Mouse (Mus musculus) bone marrow macrophage, adult 2 months (primary cell): ENCODE data around the gene Sdhaf1. TPM values are rescaled to one million over a fixed set of nuclear protein-coding genes. Genes with fewer than 3 reads are reported as not detected.
A peak's percentile ranks its signal among the peaks of the same experiment; 100 is the strongest.

Source experiments
- H3K27ac ChIP-seq: 2 replicates; pipeline ENCODE4 v1.5.1; 2012; ENCODE audit warnings: low read depth, low read length; ENCODE audit not compliant: insufficient read depth
- H3K4me1 ChIP-seq: 2 replicates; pipeline ENCODE4 v1.6.1; 2012; ENCODE audit warnings: low read length; ENCODE audit not compliant: control insufficient read depth, insufficient read depth
- H3K4me3 ChIP-seq: 2 replicates; pipeline ENCODE4 v1.5.1; 2012; ENCODE audit warnings: mild to moderate bottlenecking, low read length, moderate library complexity; ENCODE audit not compliant: insufficient read depth
- CTCF ChIP-seq: IDR thresholded peaks from 2 replicates; pipeline ENCODE4 v1.5.1; 2012; ENCODE audit warnings: low read depth, mild to moderate bottlenecking, low read length, moderate library complexity
- POLR2A ChIP-seq: IDR thresholded peaks from 2 replicates; pipeline ENCODE4 v1.6.1; 2012; ENCODE audit warnings: mild to moderate bottlenecking, low read depth, low read length, borderline replicate concordance
- polyA plus RNA-seq: library from polyadenylated mRNA; stranded (reverse); fragments of >200 nt; gene quantifications from 2 replicates; pipeline ENCODE4 v1.2.4, GENCODE M21; 2012; ENCODE audit not compliant: missing spikeins, insufficient read depth, insufficient read length

Sdhaf1 gene
- polyA plus RNA-seq, 1 experiment = 4.5 TPM

DNA sequence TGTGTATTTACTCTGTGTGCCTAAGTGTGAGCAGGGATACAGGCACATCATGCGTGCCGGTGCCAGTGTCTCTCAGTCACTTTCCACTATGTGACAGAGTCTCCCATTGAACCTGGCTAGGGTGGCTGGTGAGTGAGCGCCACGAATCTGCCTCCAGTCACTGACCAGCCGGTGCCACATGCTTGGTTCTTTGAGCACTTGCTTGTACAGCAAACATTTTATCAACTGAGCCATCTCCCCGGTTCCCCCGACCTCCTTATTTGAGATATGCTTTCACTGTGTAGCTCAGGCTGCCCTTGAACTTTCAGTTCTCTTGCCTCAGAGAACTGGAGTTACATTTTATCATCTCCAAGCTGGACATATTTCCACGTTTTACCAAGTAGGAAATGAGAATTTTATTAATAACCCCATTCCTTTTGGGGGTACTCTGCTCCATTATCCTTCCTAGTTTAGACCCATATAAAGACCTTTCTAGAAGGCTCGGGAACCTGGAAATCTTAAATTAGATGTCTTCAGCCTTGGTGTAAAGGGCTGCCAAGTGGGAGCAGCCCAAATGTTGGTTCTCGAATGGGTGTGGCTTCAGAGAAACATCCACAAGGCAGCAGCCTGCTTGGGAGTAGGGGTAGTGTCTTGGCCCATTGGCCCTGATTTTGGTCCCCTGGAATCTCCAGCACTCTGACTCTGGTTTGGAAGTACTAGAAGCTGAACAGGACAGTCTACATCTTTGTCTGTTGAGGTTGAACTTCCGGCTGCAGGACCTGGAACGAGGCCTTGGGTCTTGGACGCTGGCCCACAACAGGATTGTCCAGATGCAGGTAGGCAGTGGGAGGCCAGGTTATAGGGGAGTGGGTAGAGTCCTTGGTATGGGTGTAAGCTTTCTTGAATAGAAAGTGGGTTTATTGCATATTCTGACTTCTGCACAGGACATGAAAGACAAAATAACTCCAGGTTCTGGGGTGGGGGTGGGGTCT, 7.9 kb downstream of the Sdhaf1 start:
- Histone ChIP-seq H3K4me1 (peaks cover 3% of the 10 kb centered on the region), H3K4me3 (no peak overlapping the region), H3K27ac (no peak overlapping the region)
- no peak for TF ChIP-seq POLR2A
- TF ChIP-seq CTCF = no peak

DNA sequence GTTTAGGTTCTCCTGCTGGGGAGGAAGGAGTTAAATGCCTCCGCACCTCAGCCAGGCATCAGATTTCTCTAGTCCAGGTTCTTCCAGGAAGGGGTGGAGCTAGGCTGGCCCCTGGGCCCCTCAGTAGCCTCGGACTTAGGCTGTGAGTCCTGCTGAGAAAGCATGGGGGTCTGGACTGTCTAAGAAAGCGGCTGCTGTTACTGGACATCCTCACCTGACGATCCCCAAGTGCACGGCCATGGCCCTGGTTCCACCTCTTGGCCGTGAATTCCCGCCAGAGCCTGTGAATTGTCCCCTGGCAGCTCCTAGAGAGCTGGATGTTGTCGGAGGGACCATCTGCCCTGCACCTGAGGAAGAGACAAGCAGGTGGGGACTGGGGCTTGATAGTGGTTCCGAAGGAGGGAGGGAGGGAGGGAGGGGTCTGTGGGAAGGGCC, 9.0 kb downstream of the Sdhaf1 start, which contains the start of gene Syne4:
Gene Syne4, plus strand, starts transcription at position 87 of the 435 bp plus-strand sequence.
- TF ChIP-seq POLR2A = no peak
- TF ChIP-seq CTCF = no peak
- Histone ChIP-seq H3K4me3 (no peak within 1 kb of the TSS), H3K27ac (no peak within 1 kb of the TSS), H3K4me1 (peaks cover 2% of the 10 kb centered on the region; the same call in 1 of the 2 replicates)

DNA sequence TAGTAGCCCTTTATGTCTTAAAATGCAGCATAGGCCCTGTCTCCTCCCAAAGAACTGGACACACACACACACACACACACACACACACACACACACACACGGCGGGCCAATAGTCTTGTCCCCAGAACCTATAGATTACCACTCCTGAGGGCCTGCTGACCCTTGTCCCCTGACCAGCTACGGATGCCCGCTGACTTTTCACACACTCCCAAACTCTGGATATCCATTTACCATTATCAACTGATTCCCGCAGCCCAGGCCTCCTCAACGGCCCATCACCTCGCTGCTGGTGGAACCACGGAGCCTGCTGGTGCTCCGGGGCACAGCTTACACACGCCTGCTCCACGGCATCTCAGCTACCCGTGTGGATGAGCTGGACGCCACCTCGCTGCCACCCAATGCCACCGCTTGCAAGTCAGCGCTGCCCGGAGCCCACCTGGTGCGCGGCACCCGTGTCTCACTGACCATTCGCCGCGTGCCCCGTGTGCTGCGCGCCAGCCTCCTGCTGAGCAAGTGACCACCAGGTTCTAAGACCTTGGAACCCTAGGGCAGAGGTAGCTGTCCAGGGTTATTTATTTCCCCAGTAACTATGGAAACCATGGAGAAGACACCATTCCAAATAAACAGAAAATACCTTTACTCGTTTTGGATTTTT, 9.9 kb downstream of the Sdhaf1 start:
- H3K4me1 ChIP-seq = peaks cover 5% of the 10 kb centered on the region; the same call in 1 of the 2 replicates
- no peak overlapping the region for H3K27ac ChIP-seq
- no peak overlapping the region for H3K4me3 ChIP-seq
- no peak for TF ChIP-seq CTCF
- no peak for TF ChIP-seq POLR2A

DNA sequence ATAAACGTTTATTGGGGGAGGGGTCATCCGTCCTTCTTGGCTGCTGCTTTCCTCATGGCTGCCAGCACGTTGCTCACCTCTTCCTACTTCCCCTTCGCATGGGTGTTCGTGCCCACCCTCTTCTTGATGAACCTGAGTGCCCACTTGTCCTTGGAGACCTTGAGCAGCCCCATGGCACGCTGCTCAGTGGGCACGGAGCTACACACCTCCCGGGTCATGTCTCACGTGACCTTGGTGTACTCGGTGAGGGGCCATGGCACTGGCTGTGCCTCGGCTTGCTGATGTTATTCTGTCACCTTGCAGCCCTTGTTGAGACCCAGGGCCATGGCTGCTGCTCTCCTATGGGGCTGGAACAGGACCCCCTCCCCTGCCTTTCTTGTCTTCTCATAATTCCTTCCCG, 13.6 kb downstream of the Sdhaf1 start:
- H3K4me1 ChIP-seq = peaks cover 9% of the 10 kb centered on the region
- TF ChIP-seq CTCF = no peak
- H3K4me3 ChIP-seq = no peak overlapping the region
- no peak overlapping the region for H3K27ac ChIP-seq

DNA sequence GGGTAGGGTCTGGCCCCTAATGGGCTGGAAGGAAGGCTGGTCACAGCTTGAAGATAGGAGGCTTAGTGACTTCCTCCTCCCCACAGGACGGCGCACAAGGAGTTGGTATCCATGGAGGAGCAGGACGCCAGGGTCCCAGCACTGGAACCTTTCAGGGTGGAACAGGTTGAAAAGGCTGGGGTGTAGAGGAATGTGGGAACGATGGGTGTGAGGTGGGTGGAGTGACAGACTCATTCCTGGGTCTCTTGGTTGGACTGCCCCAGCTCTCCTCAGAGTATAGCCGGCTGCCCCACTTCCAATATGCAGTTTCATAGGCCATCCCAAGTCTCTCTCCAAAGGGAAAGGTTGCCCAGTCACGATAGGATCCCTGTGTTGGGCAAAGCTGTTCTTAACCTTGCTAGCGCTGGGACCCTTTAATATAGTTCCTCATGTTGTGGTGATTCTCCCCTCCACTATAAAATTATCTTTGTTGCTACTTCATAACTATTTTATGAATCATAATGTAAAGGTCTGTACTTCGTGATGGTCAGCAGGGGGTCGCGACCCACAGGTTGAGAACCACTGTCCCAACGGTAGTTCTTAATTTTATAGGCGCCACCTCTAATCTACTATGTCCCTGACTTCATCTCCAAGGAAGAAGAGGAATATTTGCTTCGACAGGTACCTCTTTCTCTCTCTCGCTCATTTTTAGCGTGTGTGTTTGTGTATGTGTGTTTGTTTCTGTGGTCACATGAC, 14.1 kb downstream of the Sdhaf1 start:
- Histone ChIP-seq H3K4me1 (peaks cover 9% of the 10 kb centered on the region), H3K4me3 (peak overlapping the region; percentile 85), H3K27ac (no peak overlapping the region)
- TF ChIP-seq CTCF = no peak
- TF ChIP-seq POLR2A = no peak

DNA sequence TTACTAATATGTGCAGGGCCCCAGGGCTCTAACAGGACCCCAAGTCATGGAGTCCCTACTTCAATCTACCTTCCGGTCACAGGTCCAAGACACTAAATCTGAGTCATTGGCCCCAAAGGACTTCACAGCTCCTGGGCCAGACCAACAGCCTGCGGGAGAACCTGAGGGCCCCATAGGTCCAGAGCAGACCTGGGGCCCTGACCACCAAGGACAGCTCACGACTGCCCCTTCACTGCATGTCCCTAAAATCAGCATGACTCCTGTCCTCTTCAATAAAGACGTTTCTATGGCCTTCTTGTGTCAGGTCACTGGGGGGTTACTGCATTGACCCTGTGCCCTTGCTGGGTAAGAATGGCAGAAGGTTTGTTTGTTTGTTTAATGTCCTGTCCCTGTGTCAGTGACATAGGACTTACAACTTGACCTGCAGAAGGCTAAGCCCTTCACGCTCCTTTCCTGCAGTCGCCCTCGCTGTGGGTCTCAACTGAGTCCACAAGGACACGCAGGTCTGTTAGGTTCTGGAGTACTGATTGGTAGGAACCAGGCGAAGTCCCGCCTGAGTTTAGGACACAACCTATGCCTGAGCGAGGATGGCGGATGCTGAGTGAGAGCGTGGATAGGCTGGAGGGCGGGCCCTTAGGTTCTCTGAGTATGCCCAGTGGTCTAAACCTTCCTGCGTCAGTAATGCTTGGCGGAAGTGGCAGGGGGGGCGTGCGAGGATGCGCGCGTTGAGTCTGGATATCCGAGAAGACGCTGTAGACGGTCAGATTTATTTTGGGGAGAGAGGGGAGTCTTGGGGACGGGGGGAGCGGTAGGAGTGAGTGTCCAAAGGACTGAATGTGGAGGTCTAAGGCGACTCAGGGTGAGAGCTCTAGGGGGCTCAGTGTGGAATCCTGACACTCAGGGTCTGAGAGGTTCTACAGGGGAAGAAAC, 15.4 kb downstream of the Sdhaf1 start, which contains the start of gene Alkbh6:
Gene Alkbh6, plus strand, starts transcription at position 642 of the 930 bp plus-strand sequence.
- Histone ChIP-seq H3K4me3 (peak within 1 kb of the TSS; percentile 85), H3K4me1 (peaks cover 9% of the 10 kb centered on the region), H3K27ac (peak within 1 kb of the TSS; percentile 17; the same call in 1 of the 2 replicates)
- TF ChIP-seq CTCF = no peak

DNA sequence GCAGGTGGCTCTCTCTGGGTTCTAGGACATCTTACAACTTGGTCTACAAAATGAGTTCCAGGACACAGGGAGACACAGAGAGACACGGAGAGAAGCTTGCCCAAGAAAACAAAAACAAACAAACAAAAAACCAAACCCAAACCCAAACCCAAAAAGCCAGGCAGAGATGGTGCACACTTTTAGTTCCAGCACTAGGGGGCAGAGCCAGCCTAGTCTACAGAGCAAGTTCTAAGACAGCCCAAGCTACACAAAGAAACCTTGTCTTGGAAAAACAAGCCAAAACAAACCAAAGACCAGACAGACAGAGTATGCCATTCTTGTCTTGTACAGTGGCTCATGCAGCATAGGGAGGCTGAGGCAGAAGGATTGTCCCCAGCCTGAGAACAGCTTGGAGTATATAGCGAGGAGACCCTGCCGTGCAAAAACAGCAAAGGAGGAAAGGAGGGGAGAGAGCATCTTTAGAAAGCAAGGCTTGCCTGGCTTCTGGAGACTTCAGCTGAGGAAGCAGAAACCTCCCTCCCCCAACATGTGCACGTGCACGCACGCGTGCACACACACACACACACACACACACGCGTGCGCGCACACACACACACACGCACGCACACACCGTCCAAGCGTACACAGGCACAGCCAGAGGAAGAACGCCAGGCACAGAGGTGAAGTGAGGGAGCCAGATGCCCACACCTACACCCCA, 17.5 kb downstream of the Sdhaf1 start:
- TF ChIP-seq POLR2A (no peak), CTCF (no peak)
- H3K4me1 ChIP-seq = peaks cover 9% of the 10 kb centered on the region
- H3K4me3 ChIP-seq = no peak overlapping the region
- no peak overlapping the region for H3K27ac ChIP-seq

DNA sequence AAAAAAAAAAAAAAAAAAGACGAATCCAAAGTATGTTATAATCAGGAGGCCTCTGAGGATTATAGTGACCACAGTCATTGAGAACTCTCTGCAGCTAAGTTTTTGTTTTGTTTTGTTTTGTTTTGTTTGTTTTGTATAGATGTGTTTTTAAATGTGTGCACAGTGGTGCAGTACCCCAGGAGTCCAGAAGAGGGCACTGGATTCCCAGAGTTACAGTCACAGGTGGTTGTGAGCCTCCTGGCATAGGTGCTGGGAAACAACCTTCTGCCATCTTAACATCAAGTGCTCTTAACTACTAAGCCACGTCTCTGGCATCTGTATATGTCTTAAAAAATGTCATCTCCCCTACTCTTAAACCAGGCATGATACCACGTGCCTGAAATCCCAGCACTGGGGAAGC, 22.8 kb downstream of the Sdhaf1 start:
- H3K27ac ChIP-seq = no peak overlapping the region
- no peak overlapping the region for H3K4me3 ChIP-seq

DNA sequence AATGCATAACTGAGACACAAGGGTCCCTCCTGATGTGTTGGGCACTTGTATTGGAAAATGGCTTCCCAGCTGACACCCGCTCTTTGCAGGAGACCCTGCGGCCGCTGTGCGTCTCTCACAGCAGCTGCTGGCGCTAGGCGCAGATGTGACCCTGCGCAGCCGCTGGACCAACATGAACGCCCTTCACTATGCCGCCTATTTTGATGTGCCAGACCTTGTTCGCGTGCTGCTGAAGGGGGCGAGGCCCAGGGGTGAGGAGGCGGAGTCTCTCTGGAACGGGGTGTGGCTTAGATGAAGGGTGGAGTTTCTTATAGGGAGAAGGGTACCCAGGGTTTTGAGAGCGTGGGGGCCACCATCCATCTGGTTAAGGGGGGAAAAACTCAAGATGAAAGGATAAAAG, 26.4 kb downstream of the Sdhaf1 start:
- H3K27ac ChIP-seq = no peak overlapping the region
- H3K4me3 ChIP-seq = no peak overlapping the region
- H3K4me1 ChIP-seq = no peaks in the 10 kb centered on the region
- TF ChIP-seq POLR2A = no peak
- TF ChIP-seq CTCF = no peak

More for the DNA sequence above, 22.8 kb downstream of the Sdhaf1 start:
- H3K4me1 ChIP-seq = no peaks in the 10 kb centered on the region
- TF ChIP-seq CTCF (peak; percentile 70), POLR2A (no peak)
